Mouse (Mus musculus) c-Kit-positive CD71-negative TER-119-negative erythroid progenitor cells, embryonic 14.5 days (primary cell): ENCODE data around the gene Papss1.
"Not testable (repeated sequence)": the region's sequence is repeated elsewhere in the genome, so short reads cannot be mapped to it uniquely, and the experiment has no call there.

ENCODE experiments used
- DNase-seq: peaks from one replicate; pipeline ENCODE4 v3.0.0-alpha.2; 2013; ENCODE audit warnings: low read depth

Gene Papss1

GRCm38 (mm10) chr3:131564430-131565256 lies at the start of gene Papss1:
Gene Papss1 (plus strand): TSS chr3:131564768.
- peak; percentile 100 for DNase-seq

DNA sequence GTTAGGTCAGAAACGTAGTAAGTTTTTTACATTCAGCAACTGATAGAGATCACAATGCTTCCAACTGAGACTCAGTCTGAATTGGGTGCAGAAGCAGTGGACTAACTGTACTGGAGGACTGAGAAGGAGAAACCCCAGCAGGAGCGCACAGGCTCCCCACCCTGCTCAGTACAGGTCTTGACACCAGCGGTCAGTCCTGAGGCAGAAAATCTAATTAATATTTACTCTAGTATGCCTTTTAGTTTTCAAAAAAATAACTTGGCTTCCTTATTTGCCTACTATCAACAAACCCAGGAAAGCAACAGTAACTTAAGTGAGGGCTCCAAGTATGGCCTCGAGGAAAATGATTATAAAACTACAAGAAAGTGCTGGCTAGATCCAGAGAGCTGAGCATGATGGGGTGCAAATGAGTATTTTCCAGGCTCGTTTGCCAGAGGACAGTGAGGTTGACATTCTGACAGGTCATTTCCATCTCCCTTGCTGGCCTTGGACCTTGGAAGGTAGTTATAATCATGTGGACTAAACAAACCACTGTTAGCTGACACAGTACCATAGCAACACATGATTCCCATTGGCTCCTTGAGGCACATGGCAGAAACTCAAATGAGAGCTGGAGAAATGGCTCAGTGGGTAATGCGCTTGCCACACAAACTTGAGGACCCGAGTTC lies 48.1 kb upstream of the Papss1 start:
- no peak for DNase-seq

DNA sequence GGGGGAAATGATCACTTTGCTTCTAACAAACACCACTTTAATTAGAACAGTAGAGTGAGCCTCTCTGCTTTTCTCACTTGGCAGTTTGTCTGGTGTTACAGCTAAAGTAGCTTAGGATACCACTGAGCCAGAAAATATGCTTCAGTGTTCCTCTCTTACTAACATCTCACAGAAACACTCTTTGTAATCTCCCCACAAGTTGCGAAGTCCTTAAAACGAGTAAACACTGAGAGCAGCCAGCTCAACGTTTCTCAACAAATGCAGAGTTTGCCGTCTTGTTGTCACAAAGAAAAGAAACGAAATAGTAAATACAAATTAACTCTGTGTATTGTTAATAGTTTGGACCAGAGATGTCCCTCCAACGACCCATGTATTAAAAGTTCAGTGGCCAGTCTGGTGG lies 46.8 kb upstream of the Papss1 start:
- DNase-seq, result no peak

DNA sequence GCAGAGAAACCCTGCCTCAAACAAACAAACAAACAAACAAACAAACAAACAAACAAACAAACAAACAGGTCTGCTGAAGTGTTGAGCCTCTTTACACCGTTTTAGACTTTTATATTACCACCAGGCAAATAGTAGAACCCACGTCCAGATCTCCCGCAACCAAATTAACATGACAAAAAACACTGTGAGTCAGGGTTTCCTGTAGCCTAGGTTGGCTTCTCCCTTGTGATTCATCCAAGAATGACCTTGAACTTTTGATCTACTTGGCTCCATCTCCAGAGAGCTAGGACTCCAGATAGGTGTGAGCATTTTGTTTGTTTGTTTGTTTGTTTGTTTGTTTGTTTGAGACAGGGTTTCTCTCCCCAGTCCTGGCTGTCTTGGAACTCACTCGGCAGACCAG lies 43.4 kb upstream of the Papss1 start:
- DNase-seq, result no peak

DNA sequence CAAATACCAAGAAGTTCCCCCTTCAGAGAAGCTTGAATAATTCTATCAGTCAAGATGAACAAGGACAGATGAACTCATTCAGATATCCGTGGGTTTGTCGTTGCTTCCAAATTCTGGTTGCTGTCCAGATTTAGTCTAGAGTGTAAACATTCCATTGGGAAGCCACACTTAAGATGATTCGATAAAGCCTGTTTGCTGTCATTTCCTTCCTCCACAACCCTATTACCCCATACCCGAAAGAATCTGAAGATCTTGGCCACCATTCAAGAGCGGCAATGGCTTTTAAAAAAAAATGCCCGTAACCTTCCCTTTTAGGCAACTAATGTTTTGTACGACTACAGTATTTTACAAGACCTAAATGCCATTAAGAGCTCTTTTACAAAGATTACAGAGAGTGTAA lies 42.3 kb upstream of the Papss1 start:
- DNase-seq, result no peak

DNA sequence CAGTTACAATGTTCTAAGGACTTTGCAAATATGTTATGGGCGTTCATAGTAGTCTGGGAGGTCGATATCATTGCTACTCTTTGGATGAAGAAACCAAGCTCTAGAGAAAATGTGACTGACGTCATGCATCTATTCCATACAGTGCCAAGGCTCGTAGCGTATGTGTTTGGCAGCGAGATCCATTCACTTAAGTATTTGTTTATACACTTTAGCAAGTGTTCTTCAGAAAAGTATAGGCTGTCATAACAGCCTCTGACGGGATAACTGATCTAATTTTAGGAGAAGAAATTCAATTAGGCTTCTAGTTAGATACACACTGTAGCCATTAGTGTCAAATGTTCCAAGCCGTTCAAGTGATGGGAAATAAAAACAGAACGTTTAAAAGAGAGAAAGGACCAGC lies 40.8 kb upstream of the Papss1 start:
- DNase-seq, result no peak

DNA sequence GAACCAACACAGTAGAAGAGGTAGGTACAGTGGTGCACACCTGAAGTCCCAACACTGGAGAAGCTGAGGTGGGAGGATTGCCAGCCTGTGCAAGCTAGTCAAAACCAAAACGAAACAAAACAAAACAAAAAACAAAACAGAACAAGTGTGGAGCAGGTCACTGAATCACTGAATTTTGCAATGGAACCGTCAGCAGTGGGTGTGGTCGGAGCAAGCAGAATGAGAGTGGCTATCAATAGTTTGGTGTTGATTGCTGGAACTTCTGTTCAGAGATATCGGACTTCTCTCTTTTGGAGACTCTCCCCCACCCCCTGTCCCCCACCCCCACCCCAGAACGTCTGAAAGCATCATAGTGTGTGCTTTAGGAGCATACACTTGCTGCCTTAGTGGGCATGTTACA lies 40.4 kb upstream of the Papss1 start:
- DNase-seq, result no peak

- DNase-seq, result no peak
Observed at GRCm38 (mm10) chr3:131524779-131525178, 39.8 kb upstream of the Papss1 start.

DNA sequence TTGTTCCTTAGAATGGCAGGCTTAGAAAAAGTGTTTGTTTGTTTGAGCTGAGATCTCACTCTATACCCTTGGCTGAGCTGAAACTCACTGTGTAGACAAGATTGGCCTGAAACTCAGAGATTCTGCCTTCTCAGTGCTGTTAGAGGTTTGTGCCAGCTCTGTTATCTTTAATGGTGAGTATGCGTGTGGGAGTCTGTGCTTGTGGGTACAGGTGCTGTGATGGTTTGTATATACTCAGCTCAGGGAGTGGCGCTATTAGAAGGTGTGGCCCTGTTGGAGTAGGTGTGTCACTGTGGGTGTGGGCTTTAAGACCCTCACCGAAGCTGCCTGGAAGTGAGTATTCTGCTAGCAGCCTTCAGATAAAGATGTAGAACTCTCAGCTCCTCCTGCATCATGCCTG lies 39.3 kb upstream of the Papss1 start:
- no peak for DNase-seq

DNA sequence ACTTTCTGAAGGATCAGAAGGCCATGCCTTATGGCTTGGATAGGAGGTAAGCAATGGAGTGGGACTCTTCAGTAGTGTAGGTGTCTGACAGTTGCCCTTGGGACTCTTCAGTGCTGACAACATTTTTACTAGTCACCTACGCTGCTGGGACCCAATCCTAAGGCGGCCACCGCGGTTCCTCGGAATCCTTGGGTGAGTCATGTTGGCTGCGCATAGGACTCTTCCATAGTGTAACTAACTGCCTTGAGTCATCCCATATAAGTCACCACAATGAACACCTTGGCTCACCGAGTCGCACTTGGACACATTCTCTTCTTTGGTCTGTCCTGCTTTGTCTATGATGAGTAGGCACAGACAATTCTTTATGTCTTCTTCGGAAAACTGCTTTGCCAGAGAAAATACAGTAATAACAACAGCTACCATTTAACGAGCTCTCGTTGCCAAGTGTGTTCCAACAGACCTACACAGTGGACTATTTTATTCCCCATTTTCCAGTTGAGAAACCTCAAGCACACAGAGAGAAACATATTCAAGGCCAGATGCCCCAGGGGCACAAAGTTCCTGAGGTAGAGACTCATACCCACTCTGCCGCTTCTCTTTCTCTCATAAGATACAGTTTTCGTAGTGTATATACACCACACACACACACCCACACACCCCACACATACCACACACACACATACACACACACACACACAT lies 23.2 kb upstream of the Papss1 start:
- no peak for DNase-seq

- not testable (repeated sequence) for DNase-seq
Observed at GRCm38 (mm10) chr3:131547562-131547961, 17.0 kb upstream of the Papss1 start.

- DNase-seq, result no peak
Observed at GRCm38 (mm10) chr3:131550046-131550445, 14.5 kb upstream of the Papss1 start.

DNA sequence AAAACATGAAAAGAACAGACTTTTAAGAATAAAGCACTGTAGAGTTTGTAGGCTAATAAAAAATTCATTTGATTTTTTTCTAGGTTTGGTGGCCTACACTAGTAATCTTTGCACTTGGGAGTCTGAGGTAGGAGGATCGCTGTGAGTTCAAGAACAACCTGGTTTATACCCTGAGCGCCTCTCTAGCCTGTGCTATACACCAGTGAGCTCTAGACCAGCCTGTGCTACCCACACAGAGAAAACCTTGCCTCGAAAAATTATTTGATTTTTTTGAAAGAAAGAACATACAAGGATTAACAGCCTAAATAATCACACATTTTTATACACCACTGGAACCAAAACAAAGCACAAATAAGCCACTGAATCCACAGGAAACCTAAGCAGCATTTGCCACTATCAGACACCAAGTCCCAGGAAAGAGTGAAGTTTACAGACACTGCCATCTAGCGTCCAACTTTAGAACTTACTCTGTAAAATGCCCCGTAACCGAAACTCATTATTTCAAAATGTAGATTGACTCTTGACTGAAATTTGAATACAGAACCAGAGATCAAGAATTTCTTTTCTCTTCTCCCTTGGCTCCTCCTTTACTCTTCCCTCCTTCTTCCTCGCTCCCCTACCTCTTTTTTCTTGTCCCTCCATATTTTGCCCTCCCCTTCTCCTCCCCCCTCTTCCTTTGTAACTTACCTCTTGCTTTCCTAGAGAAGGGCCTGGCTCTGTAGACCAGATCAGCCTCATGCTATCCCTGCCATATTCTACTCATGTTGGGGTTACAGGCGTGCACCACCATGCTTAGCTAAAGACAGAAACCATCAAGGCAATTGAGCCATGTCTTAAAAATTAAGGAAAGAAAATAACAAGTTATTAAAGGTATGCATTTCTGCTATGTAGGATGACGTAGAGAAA lies 12.0 kb upstream of the Papss1 start:
- peak; percentile 52 for DNase-seq

GRCm38 (mm10) chr3:131555771-131556170 lies 8.8 kb upstream of the Papss1 start:
- no peak for DNase-seq

DNA sequence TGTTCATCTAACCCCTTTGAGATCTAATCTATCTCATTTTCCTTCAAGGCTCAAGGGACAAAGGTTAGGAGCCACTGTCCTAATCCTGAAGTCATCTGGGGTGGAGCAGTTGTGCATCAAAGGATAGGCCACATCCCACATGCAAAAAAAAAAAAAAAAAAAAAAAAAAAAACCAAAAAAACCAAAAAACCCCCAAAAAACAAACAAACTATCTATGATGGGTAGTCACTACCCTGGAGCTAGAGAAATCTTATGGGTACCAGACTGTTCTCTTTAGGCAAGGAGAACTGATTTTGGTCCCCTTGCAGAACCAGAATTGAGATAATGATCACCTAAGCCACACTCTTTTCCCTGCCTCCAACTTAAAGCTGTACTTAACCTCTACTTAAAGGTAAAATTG lies 3.0 kb upstream of the Papss1 start:
- no peak for DNase-seq

- DNase-seq, result no peak
Observed at GRCm38 (mm10) chr3:131565257-131565610, 666 bp downstream of the Papss1 start.

- no peak for DNase-seq
Observed at GRCm38 (mm10) chr3:131566281-131566680, 1.7 kb downstream of the Papss1 start.

- no peak for DNase-seq
Observed at GRCm38 (mm10) chr3:131570506-131570905, 5.9 kb downstream of the Papss1 start.

DNA sequence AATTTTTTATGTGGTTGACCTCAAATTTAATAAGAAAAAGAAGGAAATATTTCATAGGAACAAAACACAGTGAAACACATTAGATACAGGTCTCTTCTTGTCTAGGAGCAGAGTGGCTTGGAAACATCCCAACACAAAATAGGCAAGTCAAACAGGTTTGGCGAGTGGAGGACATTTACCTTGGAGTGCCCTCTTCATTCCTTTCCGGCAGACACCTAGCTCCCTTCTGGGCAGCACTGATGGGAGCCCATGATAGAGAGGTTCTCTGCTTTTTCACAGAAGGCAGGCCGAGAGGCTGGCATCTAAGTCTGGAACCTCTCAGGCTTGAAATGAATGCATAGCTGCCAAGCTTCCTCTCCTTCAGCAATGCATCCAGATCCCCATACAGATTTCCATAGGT lies 9.0 kb downstream of the Papss1 start:
- no peak for DNase-seq

- no peak for DNase-seq
Observed at GRCm38 (mm10) chr3:131578434-131579104, 14.0 kb downstream of the Papss1 start.

DNA sequence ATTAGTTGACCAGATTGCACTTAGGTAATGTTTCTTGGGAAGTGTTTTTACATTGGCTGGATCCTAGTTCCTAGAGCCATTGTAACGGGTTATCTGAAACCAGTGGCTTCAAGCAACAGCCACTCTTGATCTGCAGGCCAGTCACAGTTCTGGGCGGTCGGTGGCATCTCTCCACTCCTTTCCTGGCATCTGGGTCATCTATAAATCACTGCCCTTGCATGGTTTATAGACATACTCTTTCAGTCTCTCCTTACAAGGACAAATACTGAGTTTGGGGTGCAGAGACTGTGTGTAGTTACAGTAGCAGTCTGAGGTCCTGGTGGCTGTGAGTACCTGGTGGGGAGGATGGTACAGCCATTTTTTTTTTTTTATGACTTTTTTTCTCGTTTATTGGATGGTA lies 15.5 kb downstream of the Papss1 start:
- no peak for DNase-seq
